Mouse (Mus musculus) E14TG2a.4 (cell line): ENCODE measurements at regions not wholly inside any gene's neighbourhood (a gene's known extent, or its start where the extent isn't known, plus 50 kb on each side); places are given as distances from the start of the nearest gene placed in this dataset.

ENCODE experiments used
- CTCF ChIP-seq: conservative IDR thresholded peaks from 2 replicates; pipeline ENCODE4 v1.5.1; 2014; ENCODE audit warnings: low read length
- NANOG ChIP-seq: IDR thresholded peaks from 2 replicates; pipeline ENCODE4 v1.6.1; 2014; ENCODE audit warnings: borderline replicate concordance, low read length, mixed read lengths
- POU5F1 ChIP-seq: IDR thresholded peaks from 2 replicates; pipeline ENCODE4 v1.6.1; 2014; ENCODE audit warnings: low read length, borderline replicate concordance

GRCm38 (mm10) chr6:111738983-111739382 is 534.6 kb upstream of the Lmcd1 start:
- TF ChIP-seq CTCF: no peak
- TF ChIP-seq POU5F1: no peak
- TF ChIP-seq NANOG: no peak
